Mouse (Mus musculus) ES-E14 (cell line): ENCODE measurements around the gene Atxn7.

Experiments used
- CHD2 ChIP-seq: IDR thresholded peaks from 2 replicates; pipeline ENCODE4 v1.6.1; 2014; ENCODE audit warnings: mild to moderate bottlenecking, low read depth, low read length, inconsistent platforms
- HCFC1 ChIP-seq: IDR thresholded peaks from 2 replicates; pipeline ENCODE4 v1.6.1; 2012; ENCODE audit warnings: low read length, inconsistent platforms, borderline replicate concordance; ENCODE audit not compliant: insufficient read depth
- ZC3H11A ChIP-seq: IDR thresholded peaks from 2 replicates; pipeline ENCODE4 v1.6.1; 2012; ENCODE audit warnings: low read depth, mild to moderate bottlenecking, inconsistent platforms, low read length, borderline replicate concordance
- ZNF384 ChIP-seq: IDR thresholded peaks from 2 replicates; pipeline ENCODE4 v1.6.1; 2012; ENCODE audit warnings: low read depth, low read length, inconsistent platforms

DNA sequence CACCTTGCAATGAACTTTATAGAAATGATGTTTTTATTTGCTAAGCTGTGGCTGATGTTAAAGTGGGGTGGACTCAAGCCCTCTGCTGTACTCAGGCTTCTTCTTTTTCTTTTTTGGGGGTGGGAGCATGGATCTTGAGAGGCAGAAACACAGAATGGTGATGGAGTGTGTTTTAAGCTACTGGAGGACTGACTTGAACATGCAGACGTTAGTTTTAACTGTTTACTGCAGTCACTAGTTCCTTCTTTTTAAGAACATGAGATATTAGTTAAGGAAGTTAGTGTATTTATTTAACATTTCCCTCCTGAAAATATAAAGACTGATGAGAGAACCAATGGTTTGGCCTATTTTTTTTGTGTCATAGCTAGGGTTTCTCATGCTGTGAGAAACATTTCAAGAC lies 2.3 kb downstream of the Atxn7 start:
- no peak for TF ChIP-seq ZNF384
- no peak for TF ChIP-seq ZC3H11A
- TF ChIP-seq HCFC1 = no peak
- TF ChIP-seq CHD2 = no peak
